Mouse (Mus musculus) lung, postnatal 0 days (tissue): ENCODE measurements at regions not wholly inside any gene's neighbourhood (a gene's known extent, or its start where the extent isn't known, plus 50 kb on each side); places are given as distances from the start of the nearest gene placed in this dataset.
A peak's percentile ranks its signal among the peaks of the same experiment; 100 is the strongest.

Experiments used
- ATAC-seq: fragments of 200-750 bp; cut with Nextera tagmentation; 2 replicates; pipeline ENCODE4 v1.8.0; 2017; ENCODE audit warnings: moderate library complexity
- DNase-seq: peaks from one replicate; pipeline ENCODE4 v3.0.0-alpha.2; 2016; ENCODE audit warnings: low spot score
- H3K27ac ChIP-seq: fragments of 300-500 bp; sonication (generic); 2 replicates; pipeline ENCODE4 v1.5.1; 2014; ENCODE audit warnings: antibody characterized with exemption, mild to moderate bottlenecking, low read length, mixed read lengths
- H3K27me3 ChIP-seq: fragments of 300-500 bp; sonication (generic); replicated peaks from 2 replicates; pipeline ENCODE4 v1.6.1; 2014; ENCODE audit warnings: low read length, mixed read lengths; ENCODE audit not compliant: insufficient read depth
- H3K36me3 ChIP-seq: fragments of 300-500 bp; sonication (generic); 2 replicates; pipeline ENCODE4 v1.6.1; 2014; ENCODE audit warnings: low read length, mixed read lengths; ENCODE audit not compliant: insufficient read depth
- H3K4me1 ChIP-seq: fragments of 300-500 bp; sonication (generic); 2 replicates; pipeline ENCODE4 v1.6.1; 2014; ENCODE audit warnings: antibody characterized with exemption, low read depth, low read length, mixed read lengths; ENCODE audit not compliant: insufficient read depth
- H3K4me2 ChIP-seq: fragments of 300-500 bp; sonication (generic); replicated peaks from 2 replicates; pipeline ENCODE4 v1.6.1; 2014; ENCODE audit warnings: low read depth, mild to moderate bottlenecking, low read length, moderate library complexity, mixed read lengths
- H3K4me3 ChIP-seq: fragments of 300-500 bp; sonication (generic); 2 replicates; pipeline ENCODE4 v1.5.1; 2014; ENCODE audit warnings: low read depth, low read length
- H3K9ac ChIP-seq: fragments of 300-500 bp; sonication (generic); replicated peaks from 2 replicates; pipeline ENCODE4 v1.6.1; 2014; ENCODE audit warnings: low read depth, mild to moderate bottlenecking
- H3K9me3 ChIP-seq: fragments of 300-500 bp; sonication (generic); 2 replicates; pipeline ENCODE4 v1.6.1; 2016; ENCODE audit warnings: low read length, mixed read lengths
- CTCF ChIP-seq: IDR thresholded peaks from 2 replicates; pipeline ENCODE4 v1.5.1; 2016; ENCODE audit warnings: antibody characterized with exemption, mild to moderate bottlenecking
- EP300 ChIP-seq: IDR thresholded peaks from 2 replicates; pipeline ENCODE4 v1.6.1; 2016; ENCODE audit warnings: antibody characterized with exemption, mild to moderate bottlenecking, control low read depth
- WGBS: fragments of 180-500 bp; shearing (Covaris S2); extraction: QIAGEN DNeasy Blood & Tissue Kit; methylation state at CpG from one replicate; pipeline ENCODE4 v1.1.7; 2014; 5-methylcytosine and 5-hydroxymethylcytosine counted together

DNA sequence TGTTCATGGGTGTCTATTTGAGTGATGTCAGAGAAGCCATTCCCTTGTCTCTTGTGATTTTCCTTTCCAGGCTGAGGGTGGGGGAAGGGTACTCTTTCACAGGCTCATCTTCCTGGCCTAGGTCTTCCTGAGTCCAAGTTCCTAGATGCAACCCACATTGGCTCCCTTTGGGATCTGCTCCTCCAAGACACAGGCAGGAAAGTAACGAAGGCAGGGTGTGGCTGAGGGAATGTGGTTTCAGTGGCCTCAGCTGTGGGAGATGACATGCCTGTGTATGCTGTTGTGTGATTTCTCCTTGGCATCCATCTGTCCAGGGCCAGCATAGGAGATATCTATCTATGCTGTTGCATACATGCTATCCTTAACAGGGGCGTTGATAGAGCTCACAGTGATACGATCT, 190.4 kb upstream of the 1700012A03Rik start:
- H3K27ac ChIP-seq = no peak overlapping the region
- H3K36me3 ChIP-seq = no peaks in the 10 kb centered on the region
- no peaks in the 10 kb centered on the region for H3K27me3 ChIP-seq
- ATAC-seq = no peak
- 76% methylated on average over 3 of the region's 3 CpGs for WGBS
- H3K9me3 ChIP-seq = no peaks in the 10 kb centered on the region
- H3K4me1 ChIP-seq = no peaks in the 10 kb centered on the region
- no peak overlapping the region for H3K4me3 ChIP-seq
- no peak for DNase-seq
- no peak overlapping the region for H3K4me2 ChIP-seq
- TF ChIP-seq EP300 (no peak), CTCF (no peak)
- H3K9ac ChIP-seq = no peak overlapping the region

DNA sequence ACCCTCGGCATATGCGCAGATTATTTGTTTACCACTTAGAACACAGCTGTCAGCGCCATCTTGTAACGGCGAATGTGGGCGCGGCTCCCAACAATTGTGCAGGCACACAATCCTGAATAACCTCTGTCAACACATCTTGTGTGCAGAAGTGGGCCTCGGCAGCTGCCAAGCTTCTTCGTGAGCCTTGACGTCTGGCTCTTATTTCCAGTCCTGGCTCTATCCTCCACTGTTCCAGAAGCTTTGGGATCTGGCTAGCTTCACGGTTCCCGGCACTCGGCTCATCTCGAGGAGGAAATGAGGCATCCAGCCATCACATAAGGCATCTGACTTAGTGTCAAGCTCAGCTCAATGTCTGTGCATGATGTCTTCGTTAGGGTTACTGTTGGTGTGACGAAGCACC, 195.8 kb upstream of the 1700012A03Rik start:
- Histone ChIP-seq H3K4me2 (no peak overlapping the region), H3K27me3 (no peaks in the 10 kb centered on the region), H3K27ac (no peak overlapping the region), H3K4me3 (no peak overlapping the region), H3K9ac (no peak overlapping the region), H3K4me1 (no peaks in the 10 kb centered on the region), H3K9me3 (no peaks in the 10 kb centered on the region), H3K36me3 (no peaks in the 10 kb centered on the region)
- 93% methylated on average over 14 of the region's 16 CpGs for WGBS
- ATAC-seq (no peak), DNase-seq (no peak)
- TF ChIP-seq EP300 = no peak
- no peak for TF ChIP-seq CTCF

DNA sequence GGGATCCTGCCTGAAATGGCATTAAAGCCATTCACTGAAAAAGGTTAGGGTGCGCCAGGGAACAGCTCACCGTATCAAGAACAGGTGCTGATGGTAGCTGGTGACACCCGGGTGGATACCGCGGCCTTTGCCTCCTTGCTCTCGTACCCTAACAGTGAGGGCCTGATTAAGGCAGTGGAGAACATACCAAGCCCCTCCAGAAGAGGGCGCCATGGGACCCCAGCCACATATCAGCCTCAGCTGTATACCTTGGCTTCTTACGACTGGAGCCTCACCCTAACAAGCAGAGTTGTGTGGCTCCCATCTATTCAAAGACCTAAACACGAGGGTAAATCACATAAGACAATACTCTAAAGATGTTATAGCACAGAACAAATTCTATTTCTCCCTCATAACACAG, 203.7 kb upstream of the 1700012A03Rik start:
- no peak overlapping the region for H3K4me3 ChIP-seq
- H3K9me3 ChIP-seq = no peaks in the 10 kb centered on the region
- WGBS = 81% methylated on average over 9 of the region's 9 CpGs
- no peaks in the 10 kb centered on the region for H3K27me3 ChIP-seq
- H3K4me2 ChIP-seq = no peak overlapping the region
- ATAC-seq (no peak), DNase-seq (no peak)
- H3K4me1 ChIP-seq = no peaks in the 10 kb centered on the region
- no peak overlapping the region for H3K27ac ChIP-seq
- TF ChIP-seq EP300 (no peak), CTCF (no peak)
- no peaks in the 10 kb centered on the region for H3K36me3 ChIP-seq
- no peak overlapping the region for H3K9ac ChIP-seq

DNA sequence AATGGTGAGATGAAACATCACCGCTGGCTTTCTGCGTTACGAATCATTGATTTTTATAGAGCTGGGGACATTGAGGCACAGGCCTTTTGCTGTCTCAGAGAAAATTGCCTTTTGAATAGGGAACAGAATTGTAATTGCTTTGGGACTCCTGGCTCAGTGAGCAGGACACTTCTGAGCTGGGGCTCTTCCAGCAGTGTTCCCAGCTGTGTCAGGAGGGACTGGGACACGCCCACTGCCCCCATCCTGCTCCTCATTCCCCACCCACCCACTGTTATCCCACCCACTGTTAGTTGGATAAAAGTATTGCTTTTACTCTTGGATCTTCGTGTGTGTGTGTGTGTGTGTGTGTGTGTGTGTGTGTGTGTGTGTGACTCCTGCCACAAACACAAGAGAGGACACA, 204.4 kb upstream of the 1700012A03Rik start:
- Histone ChIP-seq H3K4me2 (no peak overlapping the region), H3K27ac (no peak overlapping the region), H3K4me1 (no peaks in the 10 kb centered on the region), H3K4me3 (no peak overlapping the region), H3K36me3 (no peaks in the 10 kb centered on the region), H3K27me3 (no peaks in the 10 kb centered on the region), H3K9ac (no peak overlapping the region), H3K9me3 (no peaks in the 10 kb centered on the region)
- DNase-seq = no peak
- 75% methylated on average over 5 of the region's 5 CpGs for WGBS
- no peak for ATAC-seq
- TF ChIP-seq EP300 (no peak), CTCF (no peak)

DNA sequence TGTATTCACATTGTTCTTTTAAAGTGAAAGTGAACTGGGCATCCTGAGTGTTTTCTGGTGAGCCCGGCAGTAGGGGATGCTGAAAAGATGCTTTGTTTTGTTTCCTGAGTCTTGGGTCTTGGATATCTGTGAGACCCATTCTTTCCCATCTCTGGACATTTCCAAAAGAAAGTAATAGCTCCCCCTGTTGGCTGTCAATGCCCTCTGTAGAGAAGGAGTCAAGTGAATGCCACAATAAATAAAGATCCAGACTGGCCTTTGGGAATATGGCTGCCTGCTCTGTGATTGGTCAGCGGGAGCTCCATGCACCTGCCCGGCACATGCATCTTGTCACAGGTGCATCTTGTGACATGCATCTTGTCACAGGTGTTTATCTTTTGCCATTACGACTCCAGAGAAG, 209.4 kb upstream of the 1700012A03Rik start:
- Histone ChIP-seq H3K36me3 (no peaks in the 10 kb centered on the region), H3K27me3 (no peaks in the 10 kb centered on the region), H3K4me1 (no peaks in the 10 kb centered on the region), H3K4me3 (no peak overlapping the region), H3K4me2 (no peak overlapping the region), H3K27ac (no peak overlapping the region), H3K9me3 (no peaks in the 10 kb centered on the region), H3K9ac (no peak overlapping the region)
- DNase-seq (no peak), ATAC-seq (no peak)
- WGBS = 83% methylated on average over 4 of the region's 4 CpGs
- TF ChIP-seq EP300 (no peak), CTCF (peak; percentile 13; the same call in 1 of the 2 replicates)

DNA sequence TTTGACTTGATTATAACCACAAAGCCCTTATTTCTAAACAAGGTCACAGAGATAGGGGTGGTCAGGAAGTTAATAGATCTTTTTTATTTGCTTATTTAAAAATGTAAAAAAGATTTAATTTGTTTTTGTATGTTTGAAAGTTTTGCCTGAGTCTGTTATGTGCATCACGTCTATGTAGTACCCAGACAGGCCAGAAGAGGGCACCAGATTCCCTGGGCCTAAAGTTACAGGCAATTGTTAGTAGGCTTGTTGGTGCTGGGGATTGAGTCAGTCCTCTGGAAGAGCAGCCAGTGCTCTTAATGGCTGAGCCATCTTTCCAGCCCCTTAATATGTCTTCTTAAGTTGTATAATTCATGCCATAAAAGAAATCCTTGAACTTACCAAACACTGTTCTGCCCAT, 211.5 kb upstream of the 1700012A03Rik start:
- ATAC-seq (no peak), DNase-seq (no peak)

DNA sequence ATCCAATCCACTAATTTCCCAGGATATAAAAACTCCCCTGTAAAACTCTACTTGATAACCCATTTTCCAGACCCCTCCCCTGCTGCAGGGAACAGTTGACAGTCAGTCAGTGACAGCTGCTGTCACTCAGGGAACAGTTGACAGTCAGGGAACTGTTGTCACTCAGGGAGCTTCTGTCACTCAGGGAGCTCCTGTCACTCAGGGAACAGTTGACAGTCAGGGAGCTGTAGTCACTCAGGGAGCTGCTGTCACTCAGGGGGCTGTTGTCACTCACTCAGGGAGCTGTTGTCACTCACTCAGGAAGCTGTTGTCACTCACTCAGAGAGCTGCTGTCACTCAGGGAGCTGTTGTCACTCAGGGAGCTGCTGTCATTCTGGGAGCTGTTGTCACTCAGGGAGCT, 214.3 kb upstream of the 1700012A03Rik start:
- DNase-seq = no peak
- Histone ChIP-seq H3K27ac (no peak overlapping the region), H3K27me3 (no peaks in the 10 kb centered on the region), H3K4me1 (no peaks in the 10 kb centered on the region), H3K36me3 (no peaks in the 10 kb centered on the region), H3K9me3 (no peaks in the 10 kb centered on the region), H3K9ac (no peak overlapping the region), H3K4me3 (no peak overlapping the region), H3K4me2 (no peak overlapping the region)
- ATAC-seq = no peak
- TF ChIP-seq EP300 (no peak), CTCF (no peak)

More for the DNA sequence above, 211.5 kb upstream of the 1700012A03Rik start:
- Histone ChIP-seq H3K27me3 (no peaks in the 10 kb centered on the region), H3K27ac (no peak overlapping the region), H3K4me2 (no peak overlapping the region), H3K36me3 (no peaks in the 10 kb centered on the region), H3K4me3 (no peak overlapping the region), H3K4me1 (no peaks in the 10 kb centered on the region), H3K9ac (no peak overlapping the region), H3K9me3 (no peaks in the 10 kb centered on the region)
- 41% methylated on average over 1 of the region's 1 CpGs for WGBS
- TF ChIP-seq CTCF = peak; percentile 53
- no peak for TF ChIP-seq EP300
